ENCODE assay signal across 23 mouse cellular contexts in genomic region chr5:16253768-16254167, GRCm38 (mm10).
DNase-seq lines count a peak whose midpoint lies in the region; ATAC-seq and TF ChIP-seq lines count a peak whose summit lies in the region.
"Had no signal": no experiment of that assay in that cellular context is flagged by ENCODE, and none has a peak within 500 bp of the region (broad histone marks: within the 10 kb centered on the region; RNA-seq: fewer than 3 reads in every experiment).

No protein-coding gene starts in this region.

- no peak overlapping the region for H3K9ac ChIP-seq in heart, embryonic 12.5 days
- H3K9ac ChIP-seq in heart, embryonic 15.5 days, result no peak overlapping the region
- H3K9ac ChIP-seq in heart, postnatal 0 days (replicated peaks; ENCODE audit: low read depth, low read length), result no peak overlapping the region
- H3K9ac ChIP-seq in heart, adult 2 months (ENCODE audit: low read depth, low read length), result no peak overlapping the region
- H3K9ac ChIP-seq: embryonic facial prominence, embryonic 13.5 days; embryonic facial prominence, embryonic 15.5 days; forebrain, embryonic 12.5 days had no signal

- DNase-seq in heart, postnatal 14 days, result no peak
- no peak for DNase-seq in heart, postnatal 36 days
- peak; percentile 46 for DNase-seq in heart, postnatal 0 days (ENCODE audit: low spot score)
- DNase-seq in heart, adult 2 months, result no peak
- DNase-seq in cerebellum, postnatal 14 days, result no peak
- DNase-seq: adrenal gland, adult 2 months; adrenal gland, postnatal 10 days; adrenal gland, postnatal 25 days; cerebellum, adult 11-12 months; cerebellum, adult 2 months; cerebellum, adult 9-10 months; cerebellum, postnatal 10 days; cerebellum, postnatal 36 days; embryo, embryonic 11 days had no signal

- no peak for ATAC-seq in heart, embryonic 12.5 days (ENCODE audit: insufficient number of reproducible peaks, low FRiP score)
- no peak for ATAC-seq in heart, embryonic 15.5 days (replicated peaks; ENCODE audit: insufficient number of reproducible peaks, insufficient read depth, low FRiP score, low read depth)
- peak; percentile 58; the same call in 1 of the 2 replicates for ATAC-seq in heart, postnatal 0 days (ENCODE audit: insufficient read depth, low read depth)
- ATAC-seq: forebrain, embryonic 14.5 days; forebrain, embryonic 16.5 days had no signal

- 0 out of 2 replicates have a peak, but pooled peaks cover 5% of the 10 kb centered on the region for H3K9me3 ChIP-seq in heart, embryonic 12.5 days (replicated peaks)
- H3K9me3 ChIP-seq in heart, embryonic 15.5 days (replicated peaks), result peaks cover 3% of the 10 kb centered on the region; the same call in 1 of the 2 replicates
- no peaks in the 10 kb centered on the region for H3K9me3 ChIP-seq in heart, postnatal 0 days (replicated peaks; ENCODE audit: control insufficient read depth, low read length)
- H3K9me3 ChIP-seq: embryonic facial prominence, embryonic 13.5 days; embryonic facial prominence, embryonic 15.5 days; forebrain, embryonic 10.5 days; forebrain, embryonic 12.5 days had no signal

- no peak for TF ChIP-seq CTCF in heart, postnatal 0 days (IDR thresholded peaks at IDR 0.05; ENCODE audit: low read depth)
- TF ChIP-seq CTCF in heart, adult 2 months (IDR thresholded peaks at IDR 0.05), result no peak

- no peaks in the 10 kb centered on the region for H3K27me3 ChIP-seq in heart, embryonic 12.5 days (replicated peaks)
- H3K27me3 ChIP-seq in heart, embryonic 15.5 days, result no peaks in the 10 kb centered on the region
- no peaks in the 10 kb centered on the region for H3K27me3 ChIP-seq in heart, postnatal 0 days (ENCODE audit: control insufficient read depth, insufficient read depth, low read length)
- no peaks in the 10 kb centered on the region for H3K27me3 ChIP-seq in heart, adult 2 months (ENCODE audit: control insufficient read depth, insufficient read depth, low read length)
- H3K27me3 ChIP-seq: embryonic facial prominence, embryonic 13.5 days; embryonic facial prominence, embryonic 15.5 days; forebrain, embryonic 12.5 days had no signal

- 44% methylated on average over 1 of the region's 1 CpGs for WGBS in heart, embryonic 12.5 days
- 43% methylated on average over 1 of the region's 1 CpGs for WGBS in heart, embryonic 15.5 days
- 39% methylated on average over 1 of the region's 1 CpGs for WGBS in heart, postnatal 0 days
- WGBS in heart, adult 2 months, result 55% methylated on average over 1 of the region's 1 CpGs

- no peaks in the 10 kb centered on the region for H3K79me2 ChIP-seq in heart, adult 2 months (replicated peaks; ENCODE audit: control insufficient read depth, insufficient read depth, low read length)

- intact Hi-C loops in heart, postnatal 14 days (cut with DNase I), result no loop called here
- intact Hi-C loops in heart, postnatal 36 days (cut with DNase I), result no loop called here
- intact Hi-C loops in heart, adult 2 months (cut with DNase I), result no loop called here

- TF ChIP-seq EP300 in heart, postnatal 0 days (IDR thresholded peaks at IDR 0.05; ENCODE audit: low read depth), result no peak
- no peak for TF ChIP-seq EP300 in heart, adult 2 months (IDR thresholded peaks at IDR 0.05; ENCODE audit: insufficient read depth, low read depth, low read length)

- H3K4me3 ChIP-seq in heart, embryonic 12.5 days, result no peak overlapping the region
- no peak overlapping the region for H3K4me3 ChIP-seq in heart, embryonic 15.5 days
- H3K4me3 ChIP-seq in heart, postnatal 0 days (ENCODE audit: low read depth, low read length), result no peak overlapping the region
- no peak overlapping the region for H3K4me3 ChIP-seq in heart, adult 2 months
- H3K4me3 ChIP-seq: embryonic facial prominence, embryonic 13.5 days; embryonic facial prominence, embryonic 15.5 days; erythroblast, embryonic 14.5 days; forebrain, embryonic 10.5 days; forebrain, embryonic 12.5 days had no signal

- H3K4me2 ChIP-seq in heart, embryonic 12.5 days, result no peak overlapping the region
- no peak overlapping the region for H3K4me2 ChIP-seq in heart, embryonic 15.5 days
- H3K4me2 ChIP-seq in heart, postnatal 0 days (ENCODE audit: low read depth, low read length), result no peak overlapping the region
- H3K4me2 ChIP-seq: embryonic facial prominence, embryonic 13.5 days; embryonic facial prominence, embryonic 15.5 days; forebrain, embryonic 12.5 days had no signal

- H3K4me1 ChIP-seq in heart, embryonic 12.5 days (replicated peaks), result 0 out of 2 replicates have a peak, but pooled peaks cover 2% of the 10 kb centered on the region
- H3K4me1 ChIP-seq in heart, embryonic 15.5 days (replicated peaks), result no peaks in the 10 kb centered on the region
- H3K4me1 ChIP-seq in heart, postnatal 0 days (ENCODE audit: control insufficient read depth, insufficient read depth), result peaks cover 4% of the 10 kb centered on the region; the same call in 1 of the 2 replicates
- H3K4me1 ChIP-seq in heart, adult 2 months (ENCODE audit: control insufficient read depth, insufficient read depth, low read length), result no peaks in the 10 kb centered on the region
- H3K4me1 ChIP-seq: embryonic facial prominence, embryonic 13.5 days; embryonic facial prominence, embryonic 15.5 days; forebrain, embryonic 12.5 days had no signal

- peaks cover 4% of the 10 kb centered on the region; the same call in 1 of the 2 replicates for H3K36me3 ChIP-seq in heart, embryonic 12.5 days
- no peaks in the 10 kb centered on the region for H3K36me3 ChIP-seq in heart, embryonic 15.5 days
- no peaks in the 10 kb centered on the region for H3K36me3 ChIP-seq in heart, postnatal 0 days (replicated peaks; ENCODE audit: control insufficient read depth, insufficient read depth, low read length)
- no peaks in the 10 kb centered on the region for H3K36me3 ChIP-seq in heart, adult 2 months (ENCODE audit: control insufficient read depth, insufficient read depth, low read length)
- H3K36me3 ChIP-seq: embryonic facial prominence, embryonic 15.5 days; forebrain, embryonic 12.5 days had no signal

- TF ChIP-seq POLR2A in heart, adult 2 months (IDR thresholded peaks at IDR 0.05; ENCODE audit: insufficient read depth, low read depth, low read length), result no peak

- peak overlapping the region; percentile 27; the same call in 1 of the 2 replicates for H3K27ac ChIP-seq in heart, embryonic 12.5 days (ENCODE audit: poor library complexity, severe bottlenecking)
- peak overlapping the region; percentile 57 for H3K27ac ChIP-seq in heart, embryonic 15.5 days
- peak overlapping the region; percentile 60 for H3K27ac ChIP-seq in heart, postnatal 0 days (ENCODE audit: low read depth)
- H3K27ac ChIP-seq in heart, adult 2 months, result no peak overlapping the region
- H3K27ac ChIP-seq: embryonic facial prominence, embryonic 13.5 days; embryonic facial prominence, embryonic 15.5 days; forebrain, embryonic 10.5 days; forebrain, embryonic 12.5 days had no signal
